Mouse (Mus musculus) C2C12 (cell line): Measurements from ENCODE around the gene Dennd2a. TPM values are rescaled to one million over a fixed set of nuclear protein-coding genes. Genes with fewer than 3 reads are reported as not detected.

ENCODE experiments used
- H3K27me3 ChIP-seq: one replicate; pipeline ENCODE4 v1.6.1; 2011; ENCODE audit not compliant: control insufficient read depth, insufficient read depth, insufficient read length
- H3K36me3 ChIP-seq: one replicate; pipeline ENCODE4 v1.6.1; 2011; ENCODE audit not compliant: control insufficient read depth, insufficient read depth
- H3K4me3 ChIP-seq: one replicate; pipeline ENCODE4 v1.5.1; 2011; ENCODE audit warnings: mild to moderate bottlenecking, control low read depth; ENCODE audit not compliant: poor library complexity, insufficient read depth, severe bottlenecking
- H3K79me2 ChIP-seq: one replicate; pipeline ENCODE4 v1.6.1; 2011; ENCODE audit not compliant: control insufficient read depth, insufficient read depth
- H3K79me3 ChIP-seq: one replicate; pipeline ENCODE4 v1.6.1; 2011; ENCODE audit warnings: low read depth, control low read depth
- H3ac ChIP-seq: one replicate; pipeline ENCODE3; 2011; ENCODE audit warnings: low read depth; ENCODE audit not compliant: control insufficient read depth, insufficient read length
- CEBPB ChIP-seq: IDR thresholded peaks from one replicate; pipeline ENCODE4 v1.6.1; 2011; ENCODE audit warnings: low read depth, mild to moderate bottlenecking, control low read depth, moderate library complexity
- CTCF ChIP-seq: IDR thresholded peaks from one replicate; pipeline ENCODE4 v1.5.1; 2011; ENCODE audit not compliant: control insufficient read depth, insufficient read depth, insufficient read length
- FOSL1 ChIP-seq: IDR thresholded peaks from one replicate; pipeline ENCODE4 v1.8.0; 2011; ENCODE audit warnings: mild to moderate bottlenecking, low read length; ENCODE audit not compliant: poor library complexity, insufficient read depth, severe bottlenecking
- MAX ChIP-seq: IDR thresholded peaks from one replicate; pipeline ENCODE4 v1.6.1; 2011; ENCODE audit warnings: mild to moderate bottlenecking, control low read depth
- MYOD1 ChIP-seq: IDR thresholded peaks from one replicate; pipeline ENCODE4 v1.6.1; 2011; ENCODE audit warnings: low read depth; ENCODE audit not compliant: control insufficient read depth, insufficient read length
- MYOG ChIP-seq: IDR thresholded peaks from one replicate; pipeline ENCODE4 v1.6.1; 2011; ENCODE audit not compliant: control insufficient read depth, insufficient read length; ENCODE audit errors: extremely low read depth
- USF1 ChIP-seq: IDR thresholded peaks from one replicate; pipeline ENCODE4 v1.6.1; 2011; ENCODE audit warnings: low read depth, mild to moderate bottlenecking, control low read depth, moderate library complexity
- polyA plus RNA-seq: library from polyadenylated mRNA; unstranded; fragments of >200 nt; fragmentation: generic; extraction: Trizol; gene quantifications from one replicate; pipeline ENCODE4 v1.2.1, GENCODE M21; 2012; ENCODE audit warnings: missing spikeins

Dennd2a gene
- polyA plus RNA-seq, 1 experiment: 11.5 TPM

DNA sequence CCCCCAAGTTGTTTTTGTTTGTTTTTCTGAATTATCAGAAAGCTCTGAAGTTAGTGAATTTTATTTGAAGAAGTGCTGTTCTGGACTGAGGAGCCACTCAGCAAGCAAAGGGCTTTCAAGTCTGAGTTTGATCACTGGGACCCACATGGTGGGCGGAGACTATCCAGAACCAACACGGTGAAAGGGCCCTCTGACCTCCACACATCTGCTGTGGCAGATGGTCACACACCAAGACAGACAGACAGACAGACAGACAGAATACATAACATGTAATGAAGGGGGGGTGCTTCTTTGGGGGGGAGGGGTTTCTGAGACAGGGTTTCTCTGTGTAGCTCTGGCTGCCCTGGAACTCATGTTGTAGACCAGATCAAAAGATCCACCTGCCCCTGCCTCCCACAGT is 17.1 kb downstream of the Dennd2a start:
- H3K79me3 ChIP-seq: no peaks in the 10 kb centered on the region
- TF ChIP-seq FOSL1 (no peak), USF1 (no peak), CEBPB (no peak), MAX (no peak), MYOG (no peak), CTCF (no peak), MYOD1 (no peak)
- H3ac ChIP-seq: no peak overlapping the region
- H3K36me3 ChIP-seq: no peaks in the 10 kb centered on the region
- H3K79me2 ChIP-seq: no peaks in the 10 kb centered on the region
- no peak overlapping the region for H3K4me3 ChIP-seq
- H3K27me3 ChIP-seq: no peaks in the 10 kb centered on the region

- H3K4me3 ChIP-seq: no peak overlapping the region
- H3K27me3 ChIP-seq: no peaks in the 10 kb centered on the region
- H3K79me2 ChIP-seq: no peaks in the 10 kb centered on the region
- TF ChIP-seq MYOG (no peak), FOSL1 (no peak), CEBPB (no peak), CTCF (no peak), MAX (no peak), MYOD1 (no peak), USF1 (no peak)
- no peaks in the 10 kb centered on the region for H3K36me3 ChIP-seq
- no peak overlapping the region for H3ac ChIP-seq
- no peaks in the 10 kb centered on the region for H3K79me3 ChIP-seq
Measured at GRCm38 (mm10) chr6:39539679-39540155, 17.9 kb downstream of the Dennd2a start.

- Histone ChIP-seq H3K36me3 (no peaks in the 10 kb centered on the region), H3K27me3 (no peaks in the 10 kb centered on the region), H3K4me3 (no peak overlapping the region), H3ac (no peak overlapping the region), H3K79me2 (no peaks in the 10 kb centered on the region), H3K79me3 (no peaks in the 10 kb centered on the region)
- TF ChIP-seq CTCF (no peak), MYOD1 (no peak), CEBPB (no peak), USF1 (no peak), MAX (no peak)
Measured at GRCm38 (mm10) chr6:39538227-39538626, 19.4 kb downstream of the Dennd2a start.

DNA sequence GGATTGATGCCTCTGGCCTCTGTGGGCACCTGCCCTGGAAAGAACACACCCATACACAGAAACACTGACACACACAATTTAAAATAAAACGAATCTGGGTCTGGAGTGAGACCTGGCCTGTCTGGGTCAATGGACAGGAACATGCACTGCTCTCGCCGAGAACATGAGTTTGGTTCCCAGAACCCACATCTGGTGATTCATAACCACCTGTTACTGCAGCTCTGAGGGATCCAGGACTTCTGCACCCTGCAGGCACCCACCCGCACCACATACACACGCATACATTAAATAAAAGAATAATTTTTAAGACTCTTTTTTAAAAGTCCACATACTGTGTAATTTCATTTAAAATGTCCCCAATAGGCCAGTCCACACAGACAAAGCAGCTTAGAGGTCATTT is 20.4 kb downstream of the Dennd2a start:
- H3K27me3 ChIP-seq: no peaks in the 10 kb centered on the region
- TF ChIP-seq FOSL1 (no peak), MYOD1 (peak; percentile 52), CTCF (no peak), MAX (no peak), CEBPB (no peak), MYOG (no peak)
- H3ac ChIP-seq: no peak overlapping the region
- H3K79me2 ChIP-seq: no peaks in the 10 kb centered on the region
- no peaks in the 10 kb centered on the region for H3K79me3 ChIP-seq
- H3K4me3 ChIP-seq: no peak overlapping the region
- no peaks in the 10 kb centered on the region for H3K36me3 ChIP-seq

GRCm38 (mm10) chr6:39536621-39537020 is 21.0 kb downstream of the Dennd2a start:
- Histone ChIP-seq H3K79me2 (no peaks in the 10 kb centered on the region), H3K36me3 (no peaks in the 10 kb centered on the region), H3ac (no peak overlapping the region), H3K27me3 (no peaks in the 10 kb centered on the region), H3K79me3 (no peaks in the 10 kb centered on the region), H3K4me3 (no peak overlapping the region)
- TF ChIP-seq FOSL1 (no peak), CEBPB (no peak), MYOD1 (no peak), MAX (no peak), MYOG (no peak), CTCF (no peak)

- TF ChIP-seq MYOD1 (no peak), MYOG (no peak), MAX (no peak), FOSL1 (no peak), CTCF (no peak), USF1 (no peak), CEBPB (no peak)
- H3K79me2 ChIP-seq: no peaks in the 10 kb centered on the region
- no peak overlapping the region for H3ac ChIP-seq
Measured at GRCm38 (mm10) chr6:39534944-39535343, 22.7 kb downstream of the Dennd2a start.

More at GRCm38 (mm10) chr6:39534944-39535343, 22.7 kb downstream of the Dennd2a start:
- Histone ChIP-seq H3K4me3 (no peak overlapping the region), H3K79me3 (peaks cover 3% of the 10 kb centered on the region), H3K36me3 (no peaks in the 10 kb centered on the region), H3K27me3 (no peaks in the 10 kb centered on the region)
